Mouse (Mus musculus) liver, embryonic 14.5 days (tissue): ENCODE measurements around the gene Prex1.

ENCODE experiments used
- CTCF ChIP-seq: IDR thresholded peaks from 2 replicates; pipeline ENCODE4 v1.5.1; 2016; ENCODE audit warnings: antibody characterized with exemption, low read depth, control low read depth
- EP300 ChIP-seq: IDR thresholded peaks from 2 replicates; pipeline ENCODE4 v1.6.1; 2016; ENCODE audit warnings: antibody characterized with exemption, low read depth

DNA sequence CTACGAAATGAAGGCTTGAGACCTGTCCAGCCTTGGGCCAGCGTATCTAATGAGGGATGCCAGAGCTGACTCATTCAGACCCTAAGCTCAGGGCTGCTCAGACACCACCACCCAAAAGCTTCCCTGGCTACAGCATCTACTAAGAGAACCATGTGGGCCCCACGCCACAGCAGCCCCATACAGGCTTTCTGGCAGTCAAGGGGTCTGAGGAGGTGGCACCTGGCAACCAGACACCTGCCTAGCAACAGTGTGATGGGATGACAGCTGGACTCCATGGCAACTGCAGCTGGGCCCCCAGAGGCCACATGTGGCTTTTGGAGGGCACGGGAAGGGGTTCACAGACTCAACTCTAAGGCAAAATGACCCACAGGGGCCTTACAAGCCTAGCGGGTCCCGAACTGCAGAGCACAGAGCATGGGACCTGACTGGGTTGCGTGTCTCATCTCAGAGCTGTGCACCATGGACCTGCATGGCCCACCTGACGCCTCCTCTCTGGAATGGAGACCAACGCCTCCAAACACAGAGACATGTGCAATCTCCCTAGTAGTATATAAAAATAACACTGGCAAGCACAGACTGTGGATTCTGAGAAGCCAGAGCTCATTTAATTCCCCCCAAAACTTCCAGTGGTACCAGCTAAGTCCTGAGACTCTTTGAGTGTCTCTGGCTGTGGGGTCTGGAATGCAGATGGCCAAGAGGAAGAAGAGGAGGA lies 50.2 kb downstream of the Prex1 start:
- no peak for TF ChIP-seq EP300
- TF ChIP-seq CTCF, result no peak
